Mouse (Mus musculus) cerebellum, adult 2 months (tissue): Measurements from ENCODE around the gene Tlk2.

Source experiments
- CTCF ChIP-seq: fragments of 200-500 bp; IDR thresholded peaks from 2 replicates; pipeline ENCODE4 v1.5.1; 2011; ENCODE audit warnings: low read depth, mild to moderate bottlenecking, control low read depth, low read length, moderate library complexity, borderline replicate concordance; ENCODE audit not compliant: insufficient read depth
- POLR2A ChIP-seq: fragments of 200-500 bp; IDR thresholded peaks from 2 replicates; pipeline ENCODE4 v1.6.1; 2011; ENCODE audit warnings: low read length, control low read depth, borderline replicate concordance; ENCODE audit not compliant: insufficient read depth

GRCm38 (mm10) chr11:105311291-105311975 is 132.8 kb downstream of the Tlk2 start:
- TF ChIP-seq CTCF (no peak), POLR2A (no peak)
